Mouse (Mus musculus): ENCODE results near the gene Defa35.

The Defa35 gene

GRCm38 (mm10) chr8:21064738-21065137, at the start of gene Defa35:
TSS of gene Defa35 (plus strand) at chr8:21065038.
- 76% methylated on average over 1 of the region's 1 CpGs for WGBS

DNA sequence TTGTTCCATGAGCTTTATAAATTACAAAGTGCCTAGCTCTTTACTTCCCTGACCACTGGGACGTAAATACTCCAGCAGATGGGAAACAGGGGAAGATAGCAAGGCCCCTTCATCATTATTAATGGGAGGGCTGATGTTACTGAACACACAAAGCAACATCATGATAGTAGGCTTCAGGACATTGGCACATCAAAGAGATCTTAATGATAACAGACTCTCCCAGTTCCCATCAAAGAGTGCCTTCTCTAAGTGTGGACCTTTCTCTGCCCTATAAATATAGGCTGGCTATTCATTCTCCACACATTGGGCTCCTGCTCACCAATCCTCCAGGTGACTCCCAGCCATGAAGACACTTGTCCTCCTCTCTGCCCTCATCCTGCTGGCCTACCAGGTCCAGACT, 39.6 kb upstream of the Defa35 start, which contains the start of gene Defa21:
Defa21 (plus strand) TSS at position 301 of the 400 bp plus-strand sequence.
- no CpG with 5 or more reads among the region's 1 CpGs for WGBS

DNA sequence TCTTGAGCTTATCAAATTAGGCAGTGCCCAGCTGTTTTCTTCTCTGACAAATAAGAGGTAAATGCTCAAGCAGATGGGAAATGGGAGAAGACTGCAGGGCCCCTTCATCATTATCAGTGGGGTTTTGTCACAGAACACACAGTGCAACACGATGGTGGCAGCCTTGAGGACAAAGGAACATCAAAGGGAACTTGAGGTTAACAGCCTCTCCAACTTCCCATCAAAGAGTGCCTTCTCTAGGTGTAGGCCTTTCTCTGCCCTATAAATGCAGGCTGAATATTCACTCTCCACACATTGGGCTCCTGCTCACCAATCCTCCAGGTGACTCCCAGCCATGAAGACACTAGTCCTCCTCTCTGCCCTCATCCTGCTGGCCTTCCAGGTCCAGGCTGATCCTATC, 10.1 kb upstream of the Defa35 start, which contains the start of gene Defa23:
Defa23 (plus strand) TSS at position 301 of the 400 bp plus-strand sequence.
- no CpG with 5 or more reads among the region's 1 CpGs for WGBS

GRCm38 (mm10) chr8:21084142-21084541, 19.3 kb downstream of the Defa35 start, which contains the start of gene Defa25:
TSS of gene Defa25 (plus strand) at chr8:21084442.

DNA sequence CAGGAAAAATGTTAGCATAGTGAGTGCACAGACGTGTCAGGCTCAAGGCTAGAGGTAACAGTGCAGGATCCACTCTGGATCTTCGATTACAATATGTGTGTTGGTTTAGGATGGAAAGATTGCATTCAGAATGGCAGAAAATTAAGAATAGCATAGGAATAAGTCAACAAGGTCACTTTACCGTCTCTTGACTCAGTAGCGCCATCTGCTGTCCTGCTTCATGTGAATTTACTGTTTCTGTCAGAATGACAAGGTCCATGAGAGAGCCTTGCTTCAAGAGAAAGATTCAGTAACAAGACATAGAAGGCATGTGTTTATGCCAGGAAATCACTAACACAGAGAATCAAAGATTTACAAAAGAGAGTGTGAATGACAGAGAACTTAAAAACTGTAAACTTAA, 28.3 kb downstream of the Defa35 start:
- 47% methylated on average over 4 of the region's 4 CpGs for WGBS

DNA sequence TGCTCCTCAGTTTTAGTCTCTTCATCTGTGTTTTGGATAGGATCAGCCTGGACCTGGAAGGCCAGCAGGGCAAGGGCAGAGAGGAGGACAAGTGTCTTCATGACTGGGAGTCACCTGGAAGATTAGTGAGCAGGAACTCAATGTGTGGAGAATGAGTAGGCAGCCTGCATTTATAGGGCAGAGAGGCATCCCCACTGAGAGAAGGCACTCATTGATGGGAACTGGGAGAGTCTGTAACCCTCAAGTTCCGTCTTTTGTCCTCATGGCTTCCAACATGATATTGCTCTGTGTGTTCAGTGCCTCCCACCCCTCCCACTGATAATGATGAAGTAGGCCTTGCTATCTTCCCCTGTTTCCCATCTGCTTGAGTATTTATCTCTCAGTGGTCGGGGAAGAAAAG, 31.1 kb downstream of the Defa35 start, which contains the start of gene Gm14851:
Gm14851 (minus strand) TSS at position 101 of the 400 bp plus-strand sequence.
- no CpG with 5 or more reads among the region's 2 CpGs for WGBS
